Mouse (Mus musculus) neural tube, embryonic 15.5 days (tissue): ENCODE measurements around the gene Gnaq. TPM values are rescaled to one million over a fixed set of nuclear protein-coding genes. Genes with fewer than 3 reads are reported as not detected.

ENCODE experiments used
- ATAC-seq: fragments of 200-750 bp; cut with Nextera tagmentation; 2 replicates; pipeline ENCODE4 v1.8.0; 2017; ENCODE audit warnings: mild to moderate bottlenecking, moderate TSS enrichment, moderate library complexity; ENCODE audit not compliant: low FRiP score
- H3K27ac ChIP-seq: fragments of 300-500 bp; sonication (generic); replicated peaks from 2 replicates; pipeline ENCODE4 v1.5.1; 2015; ENCODE audit warnings: mild to moderate bottlenecking, inconsistent platforms
- H3K27me3 ChIP-seq: fragments of 300-500 bp; sonication (generic); replicated peaks from 2 replicates; pipeline ENCODE4 v1.6.1; 2015; ENCODE audit warnings: inconsistent platforms
- H3K36me3 ChIP-seq: fragments of 300-500 bp; sonication (generic); 2 replicates; pipeline ENCODE4 v1.6.1; 2015; ENCODE audit warnings: inconsistent platforms
- H3K4me1 ChIP-seq: fragments of 300-500 bp; sonication (generic); 2 replicates; pipeline ENCODE4 v1.6.1; 2015; ENCODE audit warnings: inconsistent platforms
- H3K4me2 ChIP-seq: fragments of 300-500 bp; sonication (generic); 2 replicates; pipeline ENCODE4 v1.6.1; 2015; ENCODE audit warnings: inconsistent platforms, mild to moderate bottlenecking, moderate library complexity
- H3K4me3 ChIP-seq: fragments of 300-500 bp; sonication (generic); replicated peaks from 2 replicates; pipeline ENCODE4 v1.5.1; 2015; ENCODE audit warnings: mild to moderate bottlenecking, inconsistent platforms
- H3K9ac ChIP-seq: fragments of 300-500 bp; sonication (generic); replicated peaks from 2 replicates; pipeline ENCODE4 v1.6.1; 2015; ENCODE audit warnings: mild to moderate bottlenecking, inconsistent platforms
- H3K9me3 ChIP-seq: fragments of 300-500 bp; sonication (generic); replicated peaks from 2 replicates; pipeline ENCODE4 v1.6.1; 2016; ENCODE audit warnings: inconsistent platforms
- WGBS: fragments of 180-500 bp; shearing (Covaris S2); methylation state at CpG from one replicate; pipeline ENCODE4 v1.1.7; 2015; ENCODE audit warnings: mixed read lengths; 5-methylcytosine and 5-hydroxymethylcytosine counted together
- polyA plus RNA-seq: library from polyadenylated mRNA; unstranded; fragments of >200 nt; fragmentation: Nextera tagmentation; extraction: Ambion mirVana; gene quantifications from 2 replicates; pipeline ENCODE4 v1.2.1, GENCODE M21; 2015

The Gnaq gene
- polyA plus RNA-seq, 1 experiment from 2014 or later = 110 TPM

DNA sequence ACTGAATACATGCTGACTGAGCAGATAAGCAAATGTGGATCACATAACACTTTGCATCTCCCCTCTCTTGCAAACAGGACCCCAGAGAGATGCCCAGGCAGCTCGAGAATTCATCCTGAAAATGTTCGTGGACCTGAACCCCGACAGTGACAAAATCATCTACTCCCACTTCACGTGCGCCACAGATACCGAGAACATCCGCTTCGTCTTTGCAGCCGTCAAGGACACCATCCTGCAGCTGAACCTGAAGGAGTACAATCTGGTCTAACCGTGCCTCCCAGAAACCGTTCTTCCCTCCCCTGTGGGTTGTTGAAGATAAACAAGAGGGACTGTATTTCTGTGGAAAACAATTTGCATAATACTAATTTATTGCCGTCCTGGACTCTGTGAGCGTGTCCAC lies 250.5 kb downstream of the Gnaq start:
- 40% methylated on average over 13 of the region's 13 CpGs for WGBS
- H3K9me3 ChIP-seq = no peaks in the 10 kb centered on the region
- H3K4me2 ChIP-seq = no peak overlapping the region
- H3K4me3 ChIP-seq = no peak overlapping the region
- H3K9ac ChIP-seq = no peak overlapping the region
- no peaks in the 10 kb centered on the region for H3K27me3 ChIP-seq
- 0 out of 2 replicates have a peak, but pooled peaks have one; percentile 14 for ATAC-seq
- peaks cover 28% of the 10 kb centered on the region for H3K4me1 ChIP-seq
- H3K36me3 ChIP-seq = 0 out of 2 replicates have a peak, but pooled peaks cover 18% of the 10 kb centered on the region
- H3K27ac ChIP-seq = peak overlapping the region; percentile 6; the same call in 1 of the 2 replicates

DNA sequence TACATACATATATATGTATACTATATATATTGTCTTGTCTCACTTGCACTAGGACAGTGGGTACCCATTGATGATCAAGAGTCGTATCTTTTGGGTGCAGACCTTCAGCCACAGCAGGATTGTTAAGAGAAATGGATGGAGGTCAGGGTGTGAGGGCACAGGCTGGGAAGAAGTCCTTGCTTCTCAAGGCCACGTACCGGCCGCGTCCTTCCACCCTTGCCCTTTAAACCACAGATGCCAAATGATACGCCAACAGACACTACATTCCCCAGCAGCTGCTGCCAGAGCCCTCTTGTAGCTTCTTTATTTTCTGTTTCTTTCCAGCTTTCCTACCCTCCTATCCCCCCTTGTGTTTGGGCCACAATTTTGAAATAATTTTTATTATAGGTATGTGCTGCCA lies 251.5 kb downstream of the Gnaq start:
- Histone ChIP-seq H3K9me3 (no peaks in the 10 kb centered on the region), H3K27me3 (no peaks in the 10 kb centered on the region), H3K36me3 (0 out of 2 replicates have a peak, but pooled peaks cover 8% of the 10 kb centered on the region), H3K4me1 (peaks cover 34% of the 10 kb centered on the region), H3K4me2 (no peak overlapping the region), H3K4me3 (no peak overlapping the region), H3K9ac (no peak overlapping the region), H3K27ac (no peak overlapping the region)
- ATAC-seq = no peak
- 91% methylated on average over 6 of the region's 6 CpGs for WGBS

DNA sequence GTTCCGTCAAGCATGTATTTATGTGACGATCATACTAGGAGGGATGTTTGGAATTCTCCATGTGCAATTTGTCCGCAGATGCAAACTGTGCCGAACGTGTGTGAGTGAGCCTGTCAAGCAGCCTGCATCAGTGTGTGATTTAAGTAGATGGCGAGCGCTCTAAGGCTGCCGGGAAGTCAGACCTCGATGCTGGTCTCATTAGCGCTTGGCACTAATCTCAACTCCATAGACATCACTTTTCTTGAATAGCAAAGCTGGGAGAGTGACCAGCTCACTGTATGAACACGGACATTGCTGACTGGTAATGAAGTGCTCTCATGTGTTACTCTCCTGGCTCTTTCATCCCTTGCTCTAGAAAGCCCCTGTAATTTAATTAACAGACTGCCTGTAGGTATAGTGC lies 252.3 kb downstream of the Gnaq start:
- Histone ChIP-seq H3K27me3 (no peaks in the 10 kb centered on the region), H3K4me2 (no peak overlapping the region), H3K4me1 (peaks cover 34% of the 10 kb centered on the region), H3K4me3 (no peak overlapping the region), H3K27ac (peak overlapping the region; percentile 38; the same call in 1 of the 2 replicates), H3K36me3 (0 out of 2 replicates have a peak, but pooled peaks cover 1% of the 10 kb centered on the region), H3K9ac (no peak overlapping the region), H3K9me3 (no peaks in the 10 kb centered on the region)
- 41% methylated on average over 11 of the region's 11 CpGs for WGBS
- ATAC-seq = peak; percentile 36; the same call in 1 of the 2 replicates

DNA sequence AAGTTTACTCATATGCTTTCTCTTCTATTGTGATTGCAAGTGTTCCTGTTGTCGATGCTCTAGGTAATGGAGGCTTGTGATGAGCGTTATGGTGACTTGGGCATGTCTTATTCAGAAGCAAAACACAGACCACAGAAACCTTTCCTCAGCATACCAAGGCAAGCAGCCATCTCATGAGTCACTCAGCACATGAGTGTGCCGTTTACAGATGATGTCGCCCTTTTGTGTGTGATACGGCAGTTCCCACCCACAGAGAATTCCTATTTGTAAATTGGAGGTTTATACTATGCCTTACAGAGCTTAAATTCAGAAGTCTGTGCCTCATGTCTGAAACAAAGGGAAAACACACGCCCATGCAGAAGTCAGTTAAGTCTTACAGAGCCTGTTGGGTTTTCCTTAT lies 253.9 kb downstream of the Gnaq start:
- Histone ChIP-seq H3K27ac (no peak overlapping the region), H3K36me3 (no peaks in the 10 kb centered on the region), H3K4me2 (no peak overlapping the region), H3K9me3 (no peaks in the 10 kb centered on the region), H3K4me3 (no peak overlapping the region), H3K4me1 (peaks cover 34% of the 10 kb centered on the region), H3K9ac (no peak overlapping the region), H3K27me3 (no peaks in the 10 kb centered on the region)
- no peak for ATAC-seq
- 60% methylated on average over 6 of the region's 6 CpGs for whole genome bisulfite sequencing

DNA sequence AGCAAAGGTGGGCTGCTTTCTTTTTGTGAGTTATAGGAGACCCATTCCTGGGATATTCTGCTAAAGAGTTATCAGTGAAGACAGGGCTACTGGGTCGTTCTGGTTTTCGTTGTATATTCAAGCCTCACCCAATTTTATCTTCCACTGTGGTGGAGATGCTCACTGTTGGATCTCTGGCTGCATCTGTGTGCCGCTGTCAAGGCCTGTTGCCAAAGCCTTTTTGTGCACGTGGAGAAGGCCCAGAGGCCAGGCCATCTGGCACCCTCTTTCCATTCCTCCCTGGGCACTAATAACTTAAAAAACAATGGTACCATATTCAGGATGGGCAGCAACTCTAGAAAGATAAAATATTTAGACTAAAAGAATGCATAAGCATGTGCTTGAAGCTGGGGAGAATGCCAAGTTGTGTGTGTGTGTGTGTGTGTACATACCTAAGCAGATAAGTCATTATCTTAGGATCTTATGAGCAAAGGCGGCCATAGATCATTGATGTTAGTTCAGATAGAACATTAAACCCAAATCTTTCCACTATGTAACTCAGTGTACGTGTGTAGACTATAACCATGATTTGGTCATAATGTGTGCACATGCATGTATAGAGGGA lies 257.7 kb downstream of the Gnaq start:
- 64% methylated on average over 6 of the region's 6 CpGs for WGBS
- Histone ChIP-seq H3K9ac (no peak overlapping the region), H3K4me3 (no peak overlapping the region), H3K9me3 (no peaks in the 10 kb centered on the region), H3K27ac (no peak overlapping the region), H3K27me3 (no peaks in the 10 kb centered on the region), H3K36me3 (0 out of 2 replicates have a peak, but pooled peaks cover 2% of the 10 kb centered on the region), H3K4me2 (no peak overlapping the region), H3K4me1 (peaks cover 10% of the 10 kb centered on the region)
- no peak for ATAC-seq

DNA sequence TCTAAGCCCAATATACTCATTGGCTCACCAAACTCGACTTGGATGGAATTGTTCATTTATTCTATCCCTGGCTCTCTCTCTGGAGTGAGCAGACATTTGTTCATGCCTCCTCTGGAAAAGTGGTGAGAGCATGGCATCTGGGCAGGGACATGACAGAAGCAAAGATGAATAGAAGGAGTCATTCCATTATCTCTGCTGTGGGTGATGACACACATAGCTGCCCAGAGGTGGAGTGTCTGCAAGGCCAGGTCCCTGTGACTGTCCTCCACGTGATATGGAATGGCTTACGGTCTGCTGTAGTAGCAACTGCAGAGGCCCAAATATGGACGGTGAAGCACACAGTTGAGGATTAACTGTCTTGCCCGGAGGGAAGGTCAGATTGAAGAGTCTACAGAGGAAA lies 261.8 kb downstream of the Gnaq start:
- H3K27me3 ChIP-seq = no peaks in the 10 kb centered on the region
- no peak overlapping the region for H3K4me2 ChIP-seq
- WGBS = 95% methylated on average over 5 of the region's 5 CpGs
- no peak overlapping the region for H3K27ac ChIP-seq
- no peak for ATAC-seq
- no peaks in the 10 kb centered on the region for H3K9me3 ChIP-seq
- 0 out of 2 replicates have a peak, but pooled peaks cover 2% of the 10 kb centered on the region for H3K36me3 ChIP-seq
- no peak overlapping the region for H3K9ac ChIP-seq
- H3K4me1 ChIP-seq = no peaks in the 10 kb centered on the region
- H3K4me3 ChIP-seq = no peak overlapping the region

DNA sequence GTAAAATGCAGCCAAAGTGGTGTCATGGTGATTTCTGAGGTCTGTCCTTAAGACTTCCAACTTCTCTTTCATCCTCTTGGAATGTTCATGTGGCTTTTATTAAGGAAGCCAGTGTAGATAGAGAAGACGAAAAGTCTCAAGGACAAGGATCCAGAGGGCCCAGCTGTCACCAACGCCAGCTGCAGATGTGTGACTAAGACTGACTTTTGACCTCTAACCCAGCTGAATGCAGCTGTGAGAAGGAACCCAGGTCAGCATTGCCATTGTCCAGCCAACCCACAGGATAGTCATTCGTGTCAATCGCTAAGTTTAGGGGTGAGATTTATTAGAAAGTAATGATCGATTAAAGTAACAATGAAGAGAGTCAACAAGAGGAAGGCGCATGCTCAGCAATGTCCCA lies 270.5 kb downstream of the Gnaq start:
- no peak for ATAC-seq

DNA sequence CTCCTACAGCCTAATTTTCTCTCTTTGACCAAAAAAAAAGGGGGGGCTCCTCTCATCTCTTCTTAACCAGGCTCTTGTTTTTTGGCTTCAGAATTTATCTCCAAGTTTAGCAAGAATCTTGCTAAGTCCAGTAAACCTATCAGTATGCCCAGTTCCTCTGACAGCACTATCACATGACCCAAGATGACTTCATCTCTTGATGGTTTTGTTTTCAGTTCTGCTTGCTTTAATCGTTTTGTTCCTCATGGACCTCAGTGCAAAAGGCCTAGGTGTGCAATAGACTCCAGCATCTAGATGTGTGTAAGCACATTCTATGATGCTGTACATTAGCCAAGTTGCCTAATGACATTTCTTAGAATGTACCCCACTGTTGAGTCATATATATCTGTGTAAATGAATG lies 275.1 kb downstream of the Gnaq start:
- no peaks in the 10 kb centered on the region for H3K27me3 ChIP-seq
- no peak for ATAC-seq
- H3K4me2 ChIP-seq = no peak overlapping the region
- H3K36me3 ChIP-seq = no peaks in the 10 kb centered on the region
- H3K4me1 ChIP-seq = no peaks in the 10 kb centered on the region
- no peaks in the 10 kb centered on the region for H3K9me3 ChIP-seq
- H3K27ac ChIP-seq = no peak overlapping the region
- 93% methylated on average over 1 of the region's 1 CpGs for WGBS
- no peak overlapping the region for H3K9ac ChIP-seq
- H3K4me3 ChIP-seq = no peak overlapping the region

More for the DNA sequence above, 270.5 kb downstream of the Gnaq start:
- Histone ChIP-seq H3K27me3 (no peaks in the 10 kb centered on the region), H3K9me3 (no peaks in the 10 kb centered on the region), H3K27ac (no peak overlapping the region), H3K9ac (no peak overlapping the region), H3K4me3 (no peak overlapping the region), H3K4me1 (no peaks in the 10 kb centered on the region), H3K4me2 (no peak overlapping the region), H3K36me3 (no peaks in the 10 kb centered on the region)
- 88% methylated on average over 6 of the region's 6 CpGs for WGBS

DNA sequence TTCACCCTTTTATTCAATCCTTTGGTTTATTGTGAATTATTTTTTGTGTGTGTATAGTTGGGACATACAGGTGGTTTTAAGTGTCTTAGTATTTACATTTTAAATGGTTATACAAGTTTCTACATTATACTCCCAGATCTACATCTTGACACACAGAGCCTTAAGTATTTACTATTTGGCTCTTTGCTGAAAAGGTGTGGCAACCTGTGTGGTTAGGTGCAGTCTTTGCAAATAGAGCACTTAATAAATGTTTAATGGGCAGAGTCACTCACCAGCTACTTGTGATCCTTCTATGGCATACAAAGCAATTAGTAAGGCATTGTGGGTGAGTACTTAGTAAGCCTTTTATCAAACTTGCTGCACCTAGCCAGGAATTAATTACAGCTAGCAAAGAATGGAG lies 278.7 kb downstream of the Gnaq start:
- H3K4me1 ChIP-seq = no peaks in the 10 kb centered on the region
- no peak for ATAC-seq
- H3K27me3 ChIP-seq = no peaks in the 10 kb centered on the region
- H3K9me3 ChIP-seq = no peaks in the 10 kb centered on the region
- H3K4me3 ChIP-seq = no peak overlapping the region
- H3K4me2 ChIP-seq = no peak overlapping the region
- no peak overlapping the region for H3K9ac ChIP-seq
- H3K36me3 ChIP-seq = no peaks in the 10 kb centered on the region
- H3K27ac ChIP-seq = no peak overlapping the region

DNA sequence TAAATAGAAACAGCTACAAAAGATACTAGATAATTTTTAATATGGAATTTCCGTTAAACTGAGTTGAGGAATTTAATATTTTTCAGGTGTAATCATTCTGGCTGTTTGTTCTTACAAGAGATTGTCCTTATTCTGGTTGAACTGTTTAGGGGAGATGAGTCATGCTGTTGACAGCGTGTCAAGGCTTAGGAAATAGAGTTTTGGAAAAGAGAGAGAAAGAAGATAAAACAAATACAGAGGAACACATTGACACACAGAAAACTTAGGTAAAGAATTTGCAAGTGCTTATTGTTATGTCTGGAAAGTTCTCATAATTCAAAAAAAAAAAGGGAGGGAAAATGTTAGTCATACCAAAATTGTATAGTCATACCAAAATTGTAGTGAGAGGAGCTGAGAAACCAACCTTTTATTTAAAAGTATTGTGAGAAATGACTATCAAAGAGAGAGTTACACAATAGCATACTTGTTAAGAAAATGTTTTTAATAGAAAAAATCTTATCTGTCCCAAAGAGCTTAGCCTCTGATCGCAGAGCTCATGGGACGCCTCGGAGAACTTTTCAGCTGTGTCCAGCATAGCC lies 285.5 kb downstream of the Gnaq start:
- no peak overlapping the region for H3K27ac ChIP-seq
- no peaks in the 10 kb centered on the region for H3K36me3 ChIP-seq
- WGBS = 95% methylated on average over 5 of the region's 5 CpGs
- H3K4me3 ChIP-seq = no peak overlapping the region
- no peak overlapping the region for H3K9ac ChIP-seq
- no peak overlapping the region for H3K4me2 ChIP-seq
- no peaks in the 10 kb centered on the region for H3K9me3 ChIP-seq
- ATAC-seq = no peak
- no peaks in the 10 kb centered on the region for H3K27me3 ChIP-seq
- no peaks in the 10 kb centered on the region for H3K4me1 ChIP-seq

DNA sequence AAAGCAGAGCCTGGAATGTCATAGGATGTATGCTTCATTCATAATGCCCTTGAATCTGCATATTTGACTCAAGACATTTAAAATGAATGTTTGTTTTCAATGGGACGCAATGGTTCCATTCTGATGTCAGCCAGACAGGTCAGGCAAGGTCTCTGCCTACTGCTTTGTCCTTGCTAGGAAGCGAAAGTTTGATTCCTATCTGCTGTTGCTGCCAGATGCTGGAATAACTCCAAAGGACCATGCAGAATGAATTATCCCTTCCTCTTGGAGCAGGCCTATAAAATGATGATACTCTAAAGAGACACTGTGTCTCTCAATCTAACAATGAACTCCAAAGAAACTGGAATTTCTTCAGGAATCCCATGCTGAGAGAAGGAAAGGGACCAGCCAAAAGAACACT lies 293.0 kb downstream of the Gnaq start:
- no peaks in the 10 kb centered on the region for H3K36me3 ChIP-seq
- H3K9me3 ChIP-seq = no peaks in the 10 kb centered on the region; the same call in none of the 2 replicates
- ATAC-seq = no peak
- H3K4me3 ChIP-seq = no peak overlapping the region
- 87% methylated on average over 2 of the region's 2 CpGs for WGBS
- no peaks in the 10 kb centered on the region for H3K27me3 ChIP-seq
- H3K4me2 ChIP-seq = no peak overlapping the region
- H3K27ac ChIP-seq = no peak overlapping the region
- no peak overlapping the region for H3K9ac ChIP-seq
- H3K4me1 ChIP-seq = no peaks in the 10 kb centered on the region

DNA sequence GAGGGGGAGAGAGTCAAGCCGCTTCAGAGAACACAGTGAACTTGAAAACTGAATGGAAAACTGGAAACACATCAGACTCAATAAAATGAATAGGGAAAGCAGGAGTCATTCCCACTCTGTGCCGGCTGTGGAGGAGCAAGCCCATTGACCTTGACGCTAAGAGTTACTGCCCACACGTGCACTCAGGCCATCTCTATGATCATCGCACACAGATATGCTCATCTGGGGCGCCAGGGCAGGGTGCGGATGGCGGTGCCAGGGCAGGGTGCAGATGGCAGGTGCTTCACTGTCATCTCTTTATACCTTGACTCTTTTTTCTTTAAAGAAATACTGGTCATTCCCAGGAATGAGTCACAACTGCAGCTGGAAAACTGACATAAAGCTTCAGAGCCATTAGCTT lies 298.7 kb downstream of the Gnaq start:
- Histone ChIP-seq H3K4me1 (peaks cover 15% of the 10 kb centered on the region), H3K4me2 (no peak overlapping the region), H3K27ac (no peak overlapping the region), H3K36me3 (no peaks in the 10 kb centered on the region), H3K27me3 (peaks cover 24% of the 10 kb centered on the region), H3K9me3 (no peaks in the 10 kb centered on the region; the same call in none of the 2 replicates), H3K9ac (no peak overlapping the region), H3K4me3 (no peak overlapping the region)
- 71% methylated on average over 8 of the region's 8 CpGs for WGBS
- ATAC-seq = no peak
